Mouse (Mus musculus) small intestine, adult 2 months (tissue): ENCODE data around the gene Olfr1388. TPM values are rescaled to one million over a fixed set of nuclear protein-coding genes. Genes with fewer than 3 reads are reported as not detected.
"Not testable (repeated sequence)": the region's sequence is repeated elsewhere in the genome, so short reads cannot be mapped to it uniquely, and the experiment has no call there.

Experiments
- H3K27ac ChIP-seq: fragments of 200-500 bp; 2 replicates; pipeline ENCODE4 v1.5.1; 2012; ENCODE audit warnings: low read depth, low read length, control low read depth, inconsistent platforms; ENCODE audit not compliant: insufficient read depth
- H3K27me3 ChIP-seq: fragments of 200-500 bp; 2 replicates; pipeline ENCODE4 v1.6.1; 2012; ENCODE audit warnings: mild to moderate bottlenecking, moderate library complexity, low read length, inconsistent platforms; ENCODE audit not compliant: control insufficient read depth, insufficient read depth
- H3K36me3 ChIP-seq: fragments of 200-500 bp; 2 replicates; pipeline ENCODE4 v1.6.1; 2012; ENCODE audit warnings: mild to moderate bottlenecking, low read length, control low read depth, inconsistent platforms; ENCODE audit not compliant: control insufficient read depth, insufficient read depth
- H3K4me1 ChIP-seq: fragments of 200-500 bp; 2 replicates; pipeline ENCODE4 v1.6.1; 2012; ENCODE audit warnings: low read length, inconsistent platforms, mixed read lengths; ENCODE audit not compliant: control insufficient read depth, insufficient read depth, insufficient read length
- H3K4me3 ChIP-seq: fragments of 200-500 bp; 2 replicates; pipeline ENCODE4 v1.5.1; 2012; ENCODE audit warnings: low read depth, mild to moderate bottlenecking, control low read depth, inconsistent platforms, low read length, moderate library complexity
- CTCF ChIP-seq: fragments of 200-500 bp; IDR thresholded peaks from 2 replicates; pipeline ENCODE4 v1.5.1; 2012; ENCODE audit warnings: low read depth, mild to moderate bottlenecking, control low read depth, inconsistent platforms, low read length, moderate library complexity, mixed read lengths; ENCODE audit not compliant: insufficient replicate concordance, insufficient read length; ENCODE audit errors: extremely low read depth
- POLR2A ChIP-seq: fragments of 200-500 bp; IDR thresholded peaks from 2 replicates; pipeline ENCODE4 v1.6.1; 2012; ENCODE audit warnings: low read depth, mild to moderate bottlenecking, control low read depth, inconsistent platforms, low read length, moderate library complexity
- WGBS: fragments of 180-500 bp; shearing (Covaris S2); methylation state at CpG from one replicate; pipeline ENCODE4 v1.1.7; 2018; 5-methylcytosine and 5-hydroxymethylcytosine counted together
- polyA plus RNA-seq: library from polyadenylated mRNA; depleted of rRNA; stranded (reverse); fragments of >200 nt; gene quantifications from 2 replicates; pipeline ENCODE4 v1.2.3, GENCODE M21; 2012; rRNA removed

Olfr1388 gene
- 0.19 and 0.27 TPM in 2 replicates for polyA plus RNA-seq

GRCm38 (mm10) chr11:49436411-49436810 lies at the start of gene Olfr1388:
Gene Olfr1388, plus strand, starts transcription at chr11:49436624.
- Histone ChIP-seq H3K4me1 (no peaks in the 10 kb centered on the region), H3K36me3 (no peaks in the 10 kb centered on the region), H3K27ac (no peak within 1 kb of the TSS), H3K4me3 (no peak within 1 kb of the TSS), H3K27me3 (no peaks in the 10 kb centered on the region)
- TF ChIP-seq CTCF (no peak), POLR2A (no peak)
- WGBS = 48% methylated on average over 3 of the region's 3 CpGs

- not testable (repeated sequence) for H3K27me3 ChIP-seq, H3K27ac ChIP-seq, H3K36me3 ChIP-seq, H3K4me3 ChIP-seq, H3K4me1 ChIP-seq
- 56% methylated on average over 1 of the region's 1 CpGs for WGBS
Measured at GRCm38 (mm10) chr11:49392707-49393106, 43.7 kb upstream of the Olfr1388 start.

GRCm38 (mm10) chr11:49406784-49407183 lies 29.6 kb upstream of the Olfr1388 start:
- WGBS = 77% methylated on average over 3 of the region's 3 CpGs
- no peaks in the 10 kb centered on the region for H3K36me3 ChIP-seq
- H3K27ac ChIP-seq = no peak overlapping the region
- no peaks in the 10 kb centered on the region for H3K4me1 ChIP-seq
- H3K4me3 ChIP-seq = no peak overlapping the region
- TF ChIP-seq CTCF (no peak), POLR2A (no peak)
- no peaks in the 10 kb centered on the region; the same call in 1 of the 2 replicates for H3K27me3 ChIP-seq

GRCm38 (mm10) chr11:49410540-49410939 lies 25.9 kb upstream of the Olfr1388 start:
- no peaks in the 10 kb centered on the region for H3K36me3 ChIP-seq
- no peaks in the 10 kb centered on the region for H3K4me1 ChIP-seq
- 27% methylated on average over 1 of the region's 1 CpGs for WGBS
- no peaks in the 10 kb centered on the region; the same call in 1 of the 2 replicates for H3K27me3 ChIP-seq
- H3K4me3 ChIP-seq = no peak overlapping the region
- TF ChIP-seq POLR2A = no peak
- TF ChIP-seq CTCF = no peak
- no peak overlapping the region for H3K27ac ChIP-seq

- H3K4me3 ChIP-seq = no peak within 1 kb of the TSS
- TF ChIP-seq CTCF = no peak
- no peak for TF ChIP-seq POLR2A
- no peak within 1 kb of the TSS for H3K27ac ChIP-seq
- no peaks in the 10 kb centered on the region for H3K4me1 ChIP-seq
- no peaks in the 10 kb centered on the region for H3K36me3 ChIP-seq
- no peaks in the 10 kb centered on the region for H3K27me3 ChIP-seq
- 87% methylated on average over 2 of the region's 2 CpGs for WGBS
Measured at GRCm38 (mm10) chr11:49422767-49423166, 13.7 kb upstream of the Olfr1388 start, which contains the start of gene Olfr1389. Gene Olfr1389, plus strand, starts transcription at chr11:49423067.

- Histone ChIP-seq H3K27me3 (no peaks in the 10 kb centered on the region), H3K27ac (no peak overlapping the region), H3K4me1 (no peaks in the 10 kb centered on the region), H3K4me3 (no peak overlapping the region), H3K36me3 (no peaks in the 10 kb centered on the region)
- no peak for TF ChIP-seq POLR2A
- TF ChIP-seq CTCF = no peak
- WGBS = 83% methylated on average over 1 of the region's 1 CpGs
Measured at GRCm38 (mm10) chr11:49425257-49425927, 11.0 kb upstream of the Olfr1388 start.

GRCm38 (mm10) chr11:49429641-49430040 lies 6.8 kb upstream of the Olfr1388 start:
- H3K36me3 ChIP-seq = no peaks in the 10 kb centered on the region
- no peaks in the 10 kb centered on the region for H3K4me1 ChIP-seq
- no peak for TF ChIP-seq CTCF
- no peak for TF ChIP-seq POLR2A
- H3K4me3 ChIP-seq = no peak overlapping the region
- no peak overlapping the region for H3K27ac ChIP-seq
- H3K27me3 ChIP-seq = no peaks in the 10 kb centered on the region
- 76% methylated on average over 2 of the region's 2 CpGs for WGBS
